Mouse (Mus musculus): ENCODE results near the gene Abcb1b. TPM values are rescaled to one million over a fixed set of nuclear protein-coding genes. Genes with fewer than 3 reads are reported as not detected.
"Not testable (repeated sequence)": the region's sequence is repeated elsewhere in the genome, so short reads cannot be mapped to it uniquely, and the experiment has no call there.

The Abcb1b gene
- polyA plus RNA-seq, 2 experiments from 2014 or later, result 10.0 to 12.1 TPM

GRCm38 (mm10) chr5:8863580-8864337 is 65.8 kb downstream of the Abcb1b start:
- peak; percentile 84 for ATAC-seq

GRCm38 (mm10) chr5:8865630-8866029 is 67.7 kb downstream of the Abcb1b start:
- not testable (repeated sequence) for ATAC-seq

GRCm38 (mm10) chr5:8866366-8866765 is 68.4 kb downstream of the Abcb1b start:
- ATAC-seq, result no peak

GRCm38 (mm10) chr5:8868019-8868418 is 70.1 kb downstream of the Abcb1b start:
- no peak for ATAC-seq

GRCm38 (mm10) chr5:8872979-8873915 is 75.3 kb downstream of the Abcb1b start:
- ATAC-seq, result no peak

GRCm38 (mm10) chr5:8877086-8877485 is 79.1 kb downstream of the Abcb1b start:
- ATAC-seq, result no peak

- no peak for ATAC-seq
These were observed 79.9 kb downstream of the Abcb1b start for GRCm38 (mm10) chr5:8877800-8878199.

- ATAC-seq, result no peak
These were observed 87.9 kb downstream of the Abcb1b start for GRCm38 (mm10) chr5:8885837-8886236.

- ATAC-seq, result peak; percentile 86
These were observed 95.6 kb downstream of the Abcb1b start, which contains the start of gene Abcb4 for GRCm38 (mm10) chr5:8893300-8894103. Gene Abcb4 (plus strand): TSS chr5:8893717.

GRCm38 (mm10) chr5:8894104-8894425 is 96.1 kb downstream of the Abcb1b start:
- ATAC-seq, result peak; percentile 22

- ATAC-seq, result no peak
These were observed 96.9 kb downstream of the Abcb1b start for GRCm38 (mm10) chr5:8894641-8895490.

GRCm38 (mm10) chr5:8896198-8896597 is 98.3 kb downstream of the Abcb1b start:
- no peak for ATAC-seq

GRCm38 (mm10) chr5:8898246-8898645 is 100.3 kb downstream of the Abcb1b start:
- ATAC-seq, result no peak

- no peak for ATAC-seq
These were observed 103.1 kb downstream of the Abcb1b start for GRCm38 (mm10) chr5:8901001-8901400.

- ATAC-seq, result no peak
These were observed 104.3 kb downstream of the Abcb1b start for GRCm38 (mm10) chr5:8902141-8902817.

GRCm38 (mm10) chr5:8904539-8904938 is 106.6 kb downstream of the Abcb1b start:
- ATAC-seq, result no peak

- peak; percentile 60 for ATAC-seq
These were observed 113.7 kb downstream of the Abcb1b start for GRCm38 (mm10) chr5:8911567-8912198.

All from CD4-positive, CD25-positive, alpha-beta regulatory T cell, adult 4 months (primary cell).